Mouse (Mus musculus): Measurements from ENCODE around the gene Lypd4. TPM values are rescaled to one million over a fixed set of nuclear protein-coding genes. Genes with fewer than 3 reads are reported as not detected.
A peak's percentile ranks its signal among the peaks of the same experiment; 100 is the strongest.
"Not testable (repeated sequence)": the region's sequence is repeated elsewhere in the genome, so short reads cannot be mapped to it uniquely, and the experiment has no call there.

The Lypd4 gene
- polyA plus RNA-seq, 1 experiment from 2014 or later: not detected

DNA sequence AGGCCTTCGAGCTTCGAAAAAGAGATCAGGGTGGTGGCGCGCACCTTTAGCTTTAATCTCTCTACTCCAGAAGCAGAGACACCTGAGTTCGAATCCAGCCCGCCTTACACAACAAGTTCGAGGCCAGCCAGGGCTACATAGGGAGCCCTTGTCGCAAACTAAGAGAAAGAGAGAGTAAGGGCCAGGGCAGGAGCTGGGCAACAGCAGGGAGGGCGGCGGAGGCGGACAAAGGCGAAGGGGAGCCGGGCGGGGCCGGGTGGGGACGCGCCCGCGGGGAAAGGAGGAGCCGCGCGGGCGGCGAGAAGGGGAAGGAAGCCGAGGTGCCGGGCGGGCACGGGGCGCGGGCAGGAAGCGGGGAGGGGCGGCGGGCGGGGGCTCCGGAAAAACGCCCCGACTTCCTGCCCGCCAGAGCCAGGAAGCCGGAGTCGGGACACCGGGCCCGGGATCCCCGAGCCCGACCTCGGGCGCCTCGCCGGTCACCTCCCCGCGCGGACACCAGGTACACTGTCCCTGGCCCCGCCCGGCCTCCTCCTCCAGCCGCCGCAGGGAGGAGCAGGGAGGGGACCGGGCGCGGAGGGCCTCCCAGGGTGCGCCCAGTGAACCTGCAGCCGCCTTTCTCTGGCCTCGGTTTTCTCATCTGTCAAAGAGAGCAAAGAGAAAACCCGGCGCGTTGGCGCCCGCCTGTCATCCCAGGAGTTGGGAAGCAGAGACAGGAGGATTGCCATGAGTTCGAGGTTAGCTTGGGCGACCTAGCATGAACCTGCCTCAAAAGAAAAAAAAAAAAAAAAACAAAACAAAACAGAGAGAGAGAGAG, 33.1 kb upstream of the Lypd4 start, which contains the start of gene Arhgef1:
Arhgef1 (plus strand) TSS at position 283 of the 814 bp plus-strand sequence.
- H3K27me3 ChIP-seq (ENCODE audit: control insufficient read depth, insufficient read depth, low read length): no peaks in the 10 kb centered on the region
- H3K4me1 ChIP-seq (replicated peaks; ENCODE audit: control insufficient read depth, insufficient read depth, low read length): no peaks in the 10 kb centered on the region; the same call in 1 of the 2 replicates
- H3K4me3 ChIP-seq (ENCODE audit: low read depth, low read length): peak within 1 kb of the TSS; percentile 68
- DNase-seq (ENCODE audit: low spot score) (peak; percentile 60), ATAC-seq (ENCODE audit: low FRiP score) (no peak)
- peak within 1 kb of the TSS; percentile 61 for H3K4me2 ChIP-seq (replicated peaks; ENCODE audit: low read depth, low read length)
- peak within 1 kb of the TSS; percentile 70 for H3K27ac ChIP-seq (ENCODE audit: low read depth, low read length)
- no peaks in the 10 kb centered on the region for H3K36me3 ChIP-seq (ENCODE audit: control insufficient read depth, insufficient read depth, low read length)
- WGBS: 6% methylated on average over 56 of the region's 68 CpGs
- no peaks in the 10 kb centered on the region for H3K9me3 ChIP-seq (ENCODE audit: control insufficient read depth, low read length)
- peak within 1 kb of the TSS; percentile 75 for H3K9ac ChIP-seq (ENCODE audit: low read depth, low read length)

DNA sequence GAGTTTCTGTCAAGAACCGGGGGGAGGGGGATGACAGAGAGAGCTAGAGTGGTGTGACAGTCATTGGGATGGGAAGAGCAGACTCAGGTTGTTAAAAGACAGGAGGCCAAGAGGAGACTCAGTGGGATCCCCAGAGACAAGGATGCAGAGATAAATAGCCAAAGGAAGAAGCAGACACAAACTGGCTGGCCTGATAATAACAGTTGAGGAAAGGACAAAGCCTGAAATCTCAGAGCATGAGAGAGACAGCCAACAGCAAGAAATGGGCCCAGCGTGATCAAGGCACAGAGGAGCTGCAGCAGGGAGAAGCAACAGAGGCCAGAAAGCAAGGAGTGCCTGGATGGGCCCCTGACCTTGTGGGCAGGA, 32.5 kb upstream of the Lypd4 start:
- H3K36me3 ChIP-seq (ENCODE audit: control insufficient read depth, insufficient read depth, low read length): no peaks in the 10 kb centered on the region
- H3K4me2 ChIP-seq (replicated peaks; ENCODE audit: low read depth, low read length): peak overlapping the region; percentile 61; the same call in 1 of the 2 replicates
- ATAC-seq (ENCODE audit: low FRiP score) (no peak), DNase-seq (ENCODE audit: low spot score) (no peak)
- no peaks in the 10 kb centered on the region for H3K27me3 ChIP-seq (ENCODE audit: control insufficient read depth, insufficient read depth, low read length)
- peak overlapping the region; percentile 70 for H3K27ac ChIP-seq (ENCODE audit: low read depth, low read length)
- H3K9me3 ChIP-seq (ENCODE audit: control insufficient read depth, low read length): no peaks in the 10 kb centered on the region
- peak overlapping the region; percentile 75; the same call in 1 of the 2 replicates for H3K9ac ChIP-seq (ENCODE audit: low read depth, low read length)
- WGBS: 51% methylated on average over 2 of the region's 2 CpGs
- no peaks in the 10 kb centered on the region for H3K4me1 ChIP-seq (replicated peaks; ENCODE audit: control insufficient read depth, insufficient read depth, low read length)
- peak overlapping the region; percentile 68 for H3K4me3 ChIP-seq (ENCODE audit: low read depth, low read length)

GRCm38 (mm10) chr7:24901842-24902241, 32.1 kb upstream of the Lypd4 start:
- Histone ChIP-seq H3K4me1 (replicated peaks; ENCODE audit: control insufficient read depth, insufficient read depth, low read length) (no peaks in the 10 kb centered on the region), H3K27me3 (ENCODE audit: control insufficient read depth, insufficient read depth, low read length) (no peaks in the 10 kb centered on the region), H3K4me3 (ENCODE audit: low read depth, low read length) (no peak overlapping the region), H3K9me3 (ENCODE audit: control insufficient read depth, low read length) (no peaks in the 10 kb centered on the region), H3K4me2 (replicated peaks; ENCODE audit: low read depth, low read length) (no peak overlapping the region), H3K27ac (ENCODE audit: low read depth, low read length) (no peak overlapping the region), H3K36me3 (ENCODE audit: control insufficient read depth, insufficient read depth, low read length) (no peaks in the 10 kb centered on the region), H3K9ac (ENCODE audit: low read depth, low read length) (no peak overlapping the region; the same call in 1 of the 2 replicates)
- DNase-seq (ENCODE audit: low spot score): no peak
- no peak for ATAC-seq (ENCODE audit: low FRiP score)
- WGBS: 79% methylated on average over 1 of the region's 1 CpGs

- no peak overlapping the region for H3K27ac ChIP-seq (ENCODE audit: low read depth, low read length)
- 77% methylated on average over 6 of the region's 6 CpGs for WGBS
These were observed 31.4 kb upstream of the Lypd4 start for GRCm38 (mm10) chr7:24901114-24901513.

DNA sequence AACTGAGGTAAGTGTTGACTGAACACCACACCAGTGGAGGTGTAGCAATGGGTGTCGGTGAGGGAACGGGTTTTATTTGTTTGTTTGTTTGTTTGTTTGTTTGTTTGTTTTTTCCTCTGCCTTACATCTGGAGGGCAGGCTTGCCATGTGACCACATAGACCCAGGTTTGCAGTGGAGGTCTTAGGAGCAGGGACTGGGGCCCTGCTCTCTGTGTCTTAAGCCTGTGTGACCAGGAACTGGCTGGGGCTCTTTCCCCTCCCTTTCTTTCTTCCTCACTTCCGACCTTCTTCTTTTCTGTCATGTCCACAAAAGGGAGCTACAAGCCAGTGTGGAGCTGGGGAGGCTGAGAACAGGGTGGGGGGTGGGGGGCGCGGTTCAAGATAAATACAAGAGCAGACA, 28.2 kb upstream of the Lypd4 start:
- no peak for ATAC-seq (ENCODE audit: low FRiP score)
- H3K9ac ChIP-seq (ENCODE audit: low read depth, low read length): no peak overlapping the region
- 70% methylated on average over 5 of the region's 5 CpGs for WGBS
- H3K9me3 ChIP-seq (ENCODE audit: control insufficient read depth, low read length): no peaks in the 10 kb centered on the region
- no peak overlapping the region for H3K4me3 ChIP-seq (ENCODE audit: low read depth, low read length)
- no peaks in the 10 kb centered on the region for H3K4me1 ChIP-seq (replicated peaks; ENCODE audit: control insufficient read depth, insufficient read depth, low read length)
- H3K27me3 ChIP-seq (ENCODE audit: control insufficient read depth, insufficient read depth, low read length): no peaks in the 10 kb centered on the region
- no peak overlapping the region for H3K4me2 ChIP-seq (replicated peaks; ENCODE audit: low read depth, low read length)
- no peaks in the 10 kb centered on the region for H3K36me3 ChIP-seq (ENCODE audit: control insufficient read depth, insufficient read depth, low read length)
- H3K27ac ChIP-seq (ENCODE audit: low read depth, low read length): no peak overlapping the region
- no peak for DNase-seq (ENCODE audit: low spot score)

More at GRCm38 (mm10) chr7:24901114-24901513, 31.4 kb upstream of the Lypd4 start:
- DNase-seq (ENCODE audit: low spot score) (no peak), ATAC-seq (ENCODE audit: low FRiP score) (no peak)
- no peaks in the 10 kb centered on the region for H3K4me1 ChIP-seq (replicated peaks; ENCODE audit: control insufficient read depth, insufficient read depth, low read length)
- H3K9me3 ChIP-seq (ENCODE audit: control insufficient read depth, low read length): no peaks in the 10 kb centered on the region
- no peaks in the 10 kb centered on the region for H3K27me3 ChIP-seq (ENCODE audit: control insufficient read depth, insufficient read depth, low read length)
- H3K4me3 ChIP-seq (ENCODE audit: low read depth, low read length): no peak overlapping the region
- H3K36me3 ChIP-seq (ENCODE audit: control insufficient read depth, insufficient read depth, low read length): no peaks in the 10 kb centered on the region
- no peak overlapping the region for H3K4me2 ChIP-seq (replicated peaks; ENCODE audit: low read depth, low read length)
- H3K9ac ChIP-seq (ENCODE audit: low read depth, low read length): no peak overlapping the region

DNA sequence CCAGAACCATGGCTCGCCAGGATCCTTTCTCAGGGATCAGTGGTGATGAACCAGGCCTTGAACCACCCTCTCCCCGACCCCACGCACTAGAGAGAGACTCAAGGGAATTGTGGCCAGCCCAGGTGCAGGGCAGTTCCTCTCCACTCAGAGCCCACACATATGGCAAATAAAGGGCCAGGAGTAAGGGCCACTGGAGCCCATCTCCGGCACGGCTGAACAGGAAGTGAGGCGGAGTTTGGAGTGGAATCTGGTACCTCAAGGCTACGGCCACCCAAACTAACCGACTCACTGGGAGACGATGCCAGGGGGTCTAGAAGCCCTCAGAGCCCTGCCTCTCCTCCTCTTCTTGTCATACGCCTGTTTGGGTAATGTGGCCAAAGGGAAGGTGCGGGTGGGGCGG, 27.5 kb upstream of the Lypd4 start, which contains the start of gene Cd79a:
Cd79a (plus strand) TSS at position 158 of the 400 bp plus-strand sequence.
- no peaks in the 10 kb centered on the region for H3K27me3 ChIP-seq (ENCODE audit: control insufficient read depth, insufficient read depth, low read length)
- DNase-seq (ENCODE audit: low spot score): no peak
- WGBS: 82% methylated on average over 12 of the region's 12 CpGs
- no peak within 1 kb of the TSS for H3K4me3 ChIP-seq (ENCODE audit: low read depth, low read length)
- no peaks in the 10 kb centered on the region for H3K4me1 ChIP-seq (replicated peaks; ENCODE audit: control insufficient read depth, insufficient read depth, low read length)
- no peak within 1 kb of the TSS for H3K4me2 ChIP-seq (replicated peaks; ENCODE audit: low read depth, low read length)
- no peak within 1 kb of the TSS for H3K27ac ChIP-seq (ENCODE audit: low read depth, low read length)
- no peaks in the 10 kb centered on the region for H3K36me3 ChIP-seq (ENCODE audit: control insufficient read depth, insufficient read depth, low read length)
- H3K9ac ChIP-seq (ENCODE audit: low read depth, low read length): no peak within 1 kb of the TSS
- ATAC-seq (ENCODE audit: low FRiP score): no peak
- no peaks in the 10 kb centered on the region for H3K9me3 ChIP-seq (ENCODE audit: control insufficient read depth, low read length)

- no peaks in the 10 kb centered on the region for H3K36me3 ChIP-seq (ENCODE audit: control insufficient read depth, insufficient read depth, low read length)
- no peaks in the 10 kb centered on the region for H3K4me1 ChIP-seq (replicated peaks; ENCODE audit: control insufficient read depth, insufficient read depth, low read length)
- no peak overlapping the region for H3K27ac ChIP-seq (ENCODE audit: low read depth, low read length)
- DNase-seq (ENCODE audit: low spot score): no peak
- 65% methylated on average over 8 of the region's 8 CpGs for whole genome bisulfite sequencing
- H3K9me3 ChIP-seq (ENCODE audit: control insufficient read depth, low read length): no peaks in the 10 kb centered on the region
- no peak overlapping the region for H3K4me3 ChIP-seq (ENCODE audit: low read depth, low read length)
- no peak overlapping the region for H3K9ac ChIP-seq (ENCODE audit: low read depth, low read length)
- H3K4me2 ChIP-seq (replicated peaks; ENCODE audit: low read depth, low read length): no peak overlapping the region
- no peaks in the 10 kb centered on the region for H3K27me3 ChIP-seq (ENCODE audit: control insufficient read depth, insufficient read depth, low read length)
- ATAC-seq (ENCODE audit: low FRiP score): no peak
These were observed 26.5 kb upstream of the Lypd4 start for GRCm38 (mm10) chr7:24896269-24896668.

DNA sequence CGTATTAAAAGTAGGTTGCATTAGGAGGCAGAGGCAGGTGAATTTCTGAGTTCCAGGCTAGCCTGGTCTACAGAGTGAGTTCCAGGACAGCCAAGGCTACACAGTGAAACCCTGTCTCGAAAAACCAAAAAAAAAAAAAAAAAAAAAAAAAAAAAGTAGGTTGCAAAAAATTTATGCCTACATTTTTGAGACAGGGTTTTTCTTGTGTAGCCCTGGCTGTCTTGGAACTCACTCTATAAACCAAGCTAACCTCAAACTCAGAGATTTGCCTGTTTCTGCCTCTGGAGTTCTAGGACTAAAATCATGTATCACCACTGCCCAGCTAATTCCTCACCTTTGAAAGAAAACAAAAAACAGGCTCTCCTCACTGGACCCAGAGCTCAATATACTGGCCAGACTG, 26.0 kb upstream of the Lypd4 start:
- not testable (repeated sequence) for ATAC-seq (ENCODE audit: low FRiP score); DNase-seq (ENCODE audit: low spot score); H3K4me1 ChIP-seq (replicated peaks; ENCODE audit: control insufficient read depth, insufficient read depth, low read length); H3K27ac ChIP-seq (ENCODE audit: low read depth, low read length); H3K27me3 ChIP-seq (ENCODE audit: control insufficient read depth, insufficient read depth, low read length); H3K4me3 ChIP-seq (ENCODE audit: low read depth, low read length); H3K4me2 ChIP-seq (replicated peaks; ENCODE audit: low read depth, low read length); H3K9me3 ChIP-seq (ENCODE audit: control insufficient read depth, low read length); H3K9ac ChIP-seq (ENCODE audit: low read depth, low read length); H3K36me3 ChIP-seq (ENCODE audit: control insufficient read depth, insufficient read depth, low read length)
- 93% methylated on average over 2 of the region's 2 CpGs for WGBS

DNA sequence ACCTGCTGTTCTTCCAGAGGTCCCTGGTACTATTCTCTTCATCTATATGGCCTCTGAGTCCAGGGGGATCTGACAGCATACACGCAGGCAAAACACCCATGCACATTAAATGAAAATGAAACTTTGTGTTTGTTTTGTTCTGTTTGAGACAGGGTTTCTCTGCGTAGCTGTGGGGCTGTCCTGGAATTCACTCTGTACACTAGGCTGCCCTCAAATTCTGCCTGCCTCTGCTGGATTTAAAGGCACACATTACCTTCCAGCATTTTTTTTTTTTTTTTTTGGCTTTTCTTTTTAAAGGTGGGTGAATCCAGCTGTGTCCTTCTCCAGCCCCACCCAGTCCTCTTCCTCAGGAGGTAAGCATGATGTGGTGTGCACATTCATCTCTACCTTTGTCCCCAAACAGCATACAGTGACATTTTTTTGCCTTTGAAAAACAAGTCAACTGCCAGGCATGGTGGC, 22.4 kb upstream of the Lypd4 start:
- Histone ChIP-seq H3K4me2 (replicated peaks; ENCODE audit: low read depth, low read length) (no peak overlapping the region), H3K4me3 (ENCODE audit: low read depth, low read length) (no peak overlapping the region), H3K9ac (ENCODE audit: low read depth, low read length) (no peak overlapping the region), H3K9me3 (ENCODE audit: control insufficient read depth, low read length) (no peaks in the 10 kb centered on the region), H3K27ac (ENCODE audit: low read depth, low read length) (no peak overlapping the region), H3K36me3 (ENCODE audit: control insufficient read depth, insufficient read depth, low read length) (peaks cover 15% of the 10 kb centered on the region; the same call in 1 of the 2 replicates), H3K4me1 (replicated peaks; ENCODE audit: control insufficient read depth, insufficient read depth, low read length) (no peaks in the 10 kb centered on the region), H3K27me3 (ENCODE audit: control insufficient read depth, insufficient read depth, low read length) (no peaks in the 10 kb centered on the region)
- ATAC-seq (ENCODE audit: low FRiP score): no peak
- no peak for DNase-seq (ENCODE audit: low spot score)
- 77% methylated on average over 2 of the region's 2 CpGs for WGBS
